Mouse (Mus musculus): ENCODE measurements at regions not wholly inside any gene's neighbourhood (a gene's known extent, or its start where the extent isn't known, plus 50 kb on each side); places are given as distances from the start of the nearest gene placed in this dataset.

- no peak for TF ChIP-seq CTCF (conservative IDR thresholded peaks at IDR 0.05; ENCODE audit: low read length)
- no peak for TF ChIP-seq POU5F1 (IDR thresholded peaks at IDR 0.05; ENCODE audit: borderline replicate concordance, low read length)
- TF ChIP-seq NANOG (IDR thresholded peaks at IDR 0.05; ENCODE audit: borderline replicate concordance, low read length) = no peak
Observed at GRCm38 (mm10) chr10:15244376-15245262, 526.6 kb upstream of the Gje1 start.
